ENCODE assay signal across 8 mouse cellular contexts in genomic region chr5:98328848-98329624, GRCm38 (mm10). TPM values are rescaled to one million over a fixed set of nuclear protein-coding genes. Genes with fewer than 3 reads are reported as not detected.
DNase-seq lines count a peak whose midpoint lies in the region; ATAC-seq lines count a peak whose summit lies in the region.

TSS of gene Cfap299 (plus strand) at chr5:98329304.

- H3K4me1 ChIP-seq in brown adipose tissue, adult 24 weeks (ENCODE audit: control insufficient read depth, insufficient read depth, insufficient read length, low read length): no peaks in the 10 kb centered on the region
- H3K4me1 ChIP-seq in forebrain, embryonic 11.5 days (replicated peaks; ENCODE audit: control insufficient read depth, insufficient read depth, low read length): 0 out of 2 replicates have a peak, but pooled peaks cover 1% of the 10 kb centered on the region
- no peaks in the 10 kb centered on the region for H3K4me1 ChIP-seq in heart, embryonic 16.5 days (ENCODE audit: control insufficient read depth, insufficient read depth, low read length)
- no peaks in the 10 kb centered on the region for H3K4me1 ChIP-seq in liver, embryonic 13.5 days (replicated peaks)
- no peaks in the 10 kb centered on the region for H3K4me1 ChIP-seq in neural tube, embryonic 11.5 days (ENCODE audit: control insufficient read depth, insufficient read depth, low read length)
- H3K4me1 ChIP-seq in stomach, embryonic 16.5 days (ENCODE audit: control insufficient read depth, insufficient read depth, low read length): no peaks in the 10 kb centered on the region

- DNase-seq in B cell, adult 2 months: peak; percentile 86 to 87
- DNase-seq in forebrain, embryonic 11.5 days (ENCODE audit: low spot score): peak; percentile 93
- peak; percentile 83 to 84 for DNase-seq in kidney, postnatal 25 days
- peak; percentile 27 for DNase-seq in liver, embryonic 13.5 days
- peak; percentile 88 for DNase-seq in neural tube, embryonic 11.5 days (ENCODE audit: low spot score)

- H3K4me3 ChIP-seq in brown adipose tissue, adult 24 weeks (ENCODE audit: insufficient read depth, low read depth, low read length): peak within 1 kb of the TSS; percentile 76
- H3K4me3 ChIP-seq in forebrain, embryonic 11.5 days (ENCODE audit: low read depth, low read length): peak within 1 kb of the TSS; percentile 36
- H3K4me3 ChIP-seq in heart, embryonic 16.5 days (ENCODE audit: low read length): peak within 1 kb of the TSS; percentile 79
- peak within 1 kb of the TSS; percentile 57 for H3K4me3 ChIP-seq in liver, embryonic 13.5 days (replicated peaks)
- peak within 1 kb of the TSS; percentile 45 for H3K4me3 ChIP-seq in neural tube, embryonic 11.5 days (ENCODE audit: low read depth, low read length)
- peak within 1 kb of the TSS; percentile 66 for H3K4me3 ChIP-seq in stomach, embryonic 16.5 days (replicated peaks; ENCODE audit: low read length)

- no peak within 1 kb of the TSS for H3K27ac ChIP-seq in brown adipose tissue, adult 24 weeks (replicated peaks; ENCODE audit: low read depth, low read length)
- H3K27ac ChIP-seq in forebrain, embryonic 11.5 days (ENCODE audit: low read depth, low read length): no peak within 1 kb of the TSS
- no peak within 1 kb of the TSS for H3K27ac ChIP-seq in heart, embryonic 16.5 days (ENCODE audit: low read length)
- H3K27ac ChIP-seq in liver, embryonic 13.5 days: no peak within 1 kb of the TSS
- H3K27ac ChIP-seq in neural tube, embryonic 11.5 days (ENCODE audit: low read depth, low read length): no peak within 1 kb of the TSS
- no peak within 1 kb of the TSS for H3K27ac ChIP-seq in stomach, embryonic 16.5 days (ENCODE audit: low read length)

- ATAC-seq in forebrain, embryonic 11.5 days (replicated peaks; ENCODE audit: low FRiP score): peak; percentile 98
- ATAC-seq in heart, embryonic 16.5 days (replicated peaks; ENCODE audit: extremely low read depth, insufficient read depth, low FRiP score): peak; percentile 94
- ATAC-seq in liver, embryonic 13.5 days (ENCODE audit: low read depth): peak; percentile 92
- peak; percentile 95 for ATAC-seq in neural tube, embryonic 11.5 days (ENCODE audit: insufficient read depth, low FRiP score, low TSS enrichment)
- ATAC-seq in stomach, embryonic 16.5 days (ENCODE audit: insufficient read depth, low FRiP score): peak; percentile 96

- no peaks in the 10 kb centered on the region for H3K9me3 ChIP-seq in forebrain, embryonic 11.5 days (ENCODE audit: control insufficient read depth, low read length)
- H3K9me3 ChIP-seq in heart, embryonic 16.5 days (replicated peaks; ENCODE audit: control insufficient read depth, low read length): no peaks in the 10 kb centered on the region
- H3K9me3 ChIP-seq in liver, embryonic 13.5 days (replicated peaks): no peaks in the 10 kb centered on the region
- no peaks in the 10 kb centered on the region for H3K9me3 ChIP-seq in neural tube, embryonic 11.5 days (ENCODE audit: control insufficient read depth, low read length)
- H3K9me3 ChIP-seq in stomach, embryonic 16.5 days (replicated peaks; ENCODE audit: control insufficient read depth, low read length): no peaks in the 10 kb centered on the region

- H3K9ac ChIP-seq in forebrain, embryonic 11.5 days (ENCODE audit: low read length): no peak within 1 kb of the TSS
- peak within 1 kb of the TSS; percentile 62; the same call in 1 of the 2 replicates for H3K9ac ChIP-seq in heart, embryonic 16.5 days (ENCODE audit: low read length)
- no peak within 1 kb of the TSS for H3K9ac ChIP-seq in liver, embryonic 13.5 days
- H3K9ac ChIP-seq in neural tube, embryonic 11.5 days (ENCODE audit: low read length): peak within 1 kb of the TSS; percentile 41; the same call in 1 of the 2 replicates
- peak within 1 kb of the TSS; percentile 52 for H3K9ac ChIP-seq in stomach, embryonic 16.5 days (ENCODE audit: low read length)

- H3K36me3 ChIP-seq in forebrain, embryonic 11.5 days (ENCODE audit: control insufficient read depth, insufficient read depth, low read length): no peaks in the 10 kb centered on the region
- H3K36me3 ChIP-seq in heart, embryonic 16.5 days (ENCODE audit: control insufficient read depth, insufficient read depth): no peaks in the 10 kb centered on the region
- H3K36me3 ChIP-seq in liver, embryonic 13.5 days: no peaks in the 10 kb centered on the region
- H3K36me3 ChIP-seq in neural tube, embryonic 11.5 days (ENCODE audit: control insufficient read depth, insufficient read depth, low read length): no peaks in the 10 kb centered on the region
- H3K36me3 ChIP-seq in stomach, embryonic 16.5 days (ENCODE audit: control insufficient read depth, insufficient read depth, low read length): no peaks in the 10 kb centered on the region

- H3K4me2 ChIP-seq in forebrain, embryonic 11.5 days (ENCODE audit: low read depth, low read length, severe bottlenecking): peak within 1 kb of the TSS; percentile 62
- peak within 1 kb of the TSS; percentile 85 for H3K4me2 ChIP-seq in heart, embryonic 16.5 days (ENCODE audit: low read depth, low read length)
- H3K4me2 ChIP-seq in liver, embryonic 13.5 days: peak within 1 kb of the TSS; percentile 63
- H3K4me2 ChIP-seq in neural tube, embryonic 11.5 days (ENCODE audit: low read depth): peak within 1 kb of the TSS; percentile 76
- peak within 1 kb of the TSS; percentile 63 for H3K4me2 ChIP-seq in stomach, embryonic 16.5 days (ENCODE audit: low read depth, low read length)

- 1% methylated on average over 46 of the region's 46 CpGs for WGBS in forebrain, embryonic 11.5 days
- WGBS in heart, embryonic 16.5 days: 1% methylated on average over 46 of the region's 46 CpGs
- 2% methylated on average over 46 of the region's 46 CpGs for WGBS in liver, embryonic 13.5 days (ENCODE audit: insufficient replicate concordance)
- 1% methylated on average over 46 of the region's 46 CpGs for WGBS in neural tube, embryonic 11.5 days
- WGBS in stomach, embryonic 16.5 days: under 1% methylated on average over 46 of the region's 46 CpGs

- H3K27me3 ChIP-seq in forebrain, embryonic 11.5 days (ENCODE audit: control insufficient read depth, insufficient read depth, low read length): 0 out of 2 replicates have a peak, but pooled peaks cover 3% of the 10 kb centered on the region
- H3K27me3 ChIP-seq in heart, embryonic 16.5 days (ENCODE audit: control insufficient read depth, insufficient read depth, low read length): 0 out of 2 replicates have a peak, but pooled peaks cover 7% of the 10 kb centered on the region
- no peaks in the 10 kb centered on the region for H3K27me3 ChIP-seq in liver, embryonic 13.5 days
- no peaks in the 10 kb centered on the region for H3K27me3 ChIP-seq in neural tube, embryonic 11.5 days (ENCODE audit: control insufficient read depth, insufficient read depth, low read length)
- peaks cover 7% of the 10 kb centered on the region; the same call in 1 of the 2 replicates for H3K27me3 ChIP-seq in stomach, embryonic 16.5 days (ENCODE audit: control insufficient read depth, insufficient read depth, low read length)

RNA-seq across cellular contexts. Expression of gene Cfap299, which starts in this region (rescaled TPM):
- polyA plus RNA-seq in brown adipose tissue, adult 24 weeks (2012; ENCODE audit: insufficient read depth, insufficient read length, missing spikeins): not detected in 2 replicates
- polyA plus RNA-seq in forebrain, embryonic 11.5 days (2014; fragmentation: Nextera tagmentation; extraction: Ambion mirVana): 0.23 and 0.32 TPM in 2 replicates
- 0.34 and 0.55 TPM in 2 replicates for polyA plus RNA-seq in heart, embryonic 16.5 days (2015; fragmentation: Nextera tagmentation; extraction: Ambion mirVana)
- 0.20 TPM in 1 of 2 replicates, not detected in the other for polyA plus RNA-seq in liver, embryonic 13.5 days (2015; fragmentation: Nextera tagmentation; extraction: Ambion mirVana)
- 0.39 TPM in 1 of 2 replicates, not detected in the other for polyA plus RNA-seq in neural tube, embryonic 11.5 days (2014; fragmentation: Nextera tagmentation; extraction: Ambion mirVana)
- 0.32 and 0.36 TPM in 2 replicates for polyA plus RNA-seq in stomach, embryonic 16.5 days (2015; fragmentation: Nextera tagmentation; extraction: Ambion mirVana)

Comparison
In these comparisons a context has a peak if more than half of its experiments do, and no peak if none do; other contexts are left out.
1. Peak in DNase-seq, ATAC-seq, H3K4me3 ChIP-seq and H3K4me2 ChIP-seq in forebrain, embryonic 11.5 days; RNA of the gene not detected or under 1 TPM.
2. Peak in ATAC-seq, H3K4me3 ChIP-seq, H3K9ac ChIP-seq and H3K4me2 ChIP-seq in heart, embryonic 16.5 days; RNA of the gene not detected or under 1 TPM.
3. Peak in DNase-seq, ATAC-seq, H3K4me3 ChIP-seq and H3K4me2 ChIP-seq in liver, embryonic 13.5 days; RNA of the gene not detected or under 1 TPM.
4. Peak in DNase-seq, ATAC-seq, H3K4me3 ChIP-seq, H3K9ac ChIP-seq and H3K4me2 ChIP-seq in neural tube, embryonic 11.5 days; RNA of the gene not detected or under 1 TPM.
5. Peak in ATAC-seq, H3K4me3 ChIP-seq, H3K9ac ChIP-seq and H3K4me2 ChIP-seq in stomach, embryonic 16.5 days; RNA of the gene not detected or under 1 TPM.
6. DNase-seq: peak in every context shown above with its lines; median percentile 93 in forebrain, embryonic 11.5 days; 88 in neural tube, embryonic 11.5 days; 86 in B cell, adult 2 months; 84 in kidney, postnatal 25 days; 27 in liver, embryonic 13.5 days.